In genomic region chr8:80647394-80647793, GRCm38 (mm10) we compare ENCODE assay signal across 21 mouse cellular contexts. TPM values are rescaled to one million over a fixed set of nuclear protein-coding genes. Genes with fewer than 3 reads are reported as not detected.
"Had no signal": no experiment of that assay in that cellular context is flagged by ENCODE, and none has a peak within 500 bp of the region (broad histone marks: within the 10 kb centered on the region; RNA-seq: fewer than 3 reads in every experiment).

No protein-coding gene starts in this region.

- H3K9ac ChIP-seq: liver, embryonic 13.5 days; midbrain, embryonic 12.5 days; midbrain, embryonic 15.5 days; neural tube, embryonic 12.5 days; neural tube, embryonic 15.5 days had no signal

- H3K9me3 ChIP-seq: liver, embryonic 13.5 days; midbrain, embryonic 12.5 days; midbrain, embryonic 15.5 days; neural tube, embryonic 12.5 days; neural tube, embryonic 15.5 days had no signal

- H3K36me3 ChIP-seq: liver, embryonic 13.5 days; midbrain, embryonic 12.5 days; midbrain, embryonic 15.5 days; neural tube, embryonic 12.5 days; neural tube, embryonic 15.5 days had no signal

- DNase-seq: kidney, postnatal 25 days; layer of hippocampus, postnatal 36 days; liver, embryonic 13.5 days; lung, adult 2 months; lung, postnatal 14 days; lung, postnatal 4 days; right cerebral cortex, adult 18-20 months; right cerebral cortex, postnatal 14 days; right cerebral cortex, postnatal 4 days; thymus, adult 2 months; thymus, postnatal 14 days; thymus, postnatal 4 days had no signal

- H3K4me3 ChIP-seq: left cerebral cortex, adult 2 months; liver, embryonic 13.5 days; midbrain, embryonic 12.5 days; midbrain, embryonic 15.5 days; neural tube, embryonic 12.5 days; neural tube, embryonic 15.5 days had no signal

- ATAC-seq: midbrain, embryonic 15.5 days had no signal

- H3K27ac ChIP-seq: kidney, postnatal 0 days; left cerebral cortex, adult 2 months; liver, embryonic 13.5 days; midbrain, embryonic 12.5 days; midbrain, embryonic 15.5 days; neural tube, embryonic 12.5 days; neural tube, embryonic 15.5 days; stomach, postnatal 0 days had no signal

- H3K4me1 ChIP-seq: midbrain, embryonic 12.5 days; midbrain, embryonic 15.5 days; neural tube, embryonic 12.5 days; neural tube, embryonic 15.5 days had no signal

- H3K27me3 ChIP-seq: liver, embryonic 13.5 days; midbrain, embryonic 12.5 days; midbrain, embryonic 15.5 days; neural tube, embryonic 12.5 days; neural tube, embryonic 15.5 days had no signal

- H3K4me2 ChIP-seq: liver, embryonic 13.5 days; midbrain, embryonic 12.5 days; midbrain, embryonic 15.5 days; neural tube, embryonic 12.5 days; neural tube, embryonic 15.5 days had no signal

RNA-seq across cellular contexts. Expression of gene Frem3, which starts 36.5 kb away (rescaled TPM):
- total RNA-seq: megakaryocyte-erythroid progenitor cell, adult 5-6 weeks had no signal
- polyA plus RNA-seq: liver, adult 2 months; lung, adult 2 months; midbrain, embryonic 12.5 days had no signal
